Mouse (Mus musculus) bone marrow macrophage, adult 2 months (primary cell): ENCODE results near the gene Krt8. TPM values are rescaled to one million over a fixed set of nuclear protein-coding genes. Genes with fewer than 3 reads are reported as not detected.

Experiments
- H3K27ac ChIP-seq: 2 replicates; pipeline ENCODE4 v1.5.1; 2012; ENCODE audit warnings: low read depth, low read length; ENCODE audit not compliant: insufficient read depth
- H3K4me1 ChIP-seq: 2 replicates; pipeline ENCODE4 v1.6.1; 2012; ENCODE audit warnings: low read length; ENCODE audit not compliant: control insufficient read depth, insufficient read depth
- H3K4me3 ChIP-seq: 2 replicates; pipeline ENCODE4 v1.5.1; 2012; ENCODE audit warnings: mild to moderate bottlenecking, low read length, moderate library complexity; ENCODE audit not compliant: insufficient read depth
- CTCF ChIP-seq: IDR thresholded peaks from 2 replicates; pipeline ENCODE4 v1.5.1; 2012; ENCODE audit warnings: low read depth, mild to moderate bottlenecking, low read length, moderate library complexity
- POLR2A ChIP-seq: IDR thresholded peaks from 2 replicates; pipeline ENCODE4 v1.6.1; 2012; ENCODE audit warnings: mild to moderate bottlenecking, low read depth, low read length, borderline replicate concordance
- polyA plus RNA-seq: library from polyadenylated mRNA; stranded (reverse); fragments of >200 nt; gene quantifications from 2 replicates; pipeline ENCODE4 v1.2.4, GENCODE M21; 2012; ENCODE audit not compliant: missing spikeins, insufficient read depth, insufficient read length

Gene Krt8
- polyA plus RNA-seq, 1 experiment, result not detected

- TF ChIP-seq POLR2A (no peak), CTCF (no peak)
- Histone ChIP-seq H3K4me1 (no peaks in the 10 kb centered on the region), H3K27ac (no peak overlapping the region), H3K4me3 (no peak overlapping the region)
Measured at GRCm38 (mm10) chr15:101995484-101996236, 8.6 kb downstream of the Krt8 start.

DNA sequence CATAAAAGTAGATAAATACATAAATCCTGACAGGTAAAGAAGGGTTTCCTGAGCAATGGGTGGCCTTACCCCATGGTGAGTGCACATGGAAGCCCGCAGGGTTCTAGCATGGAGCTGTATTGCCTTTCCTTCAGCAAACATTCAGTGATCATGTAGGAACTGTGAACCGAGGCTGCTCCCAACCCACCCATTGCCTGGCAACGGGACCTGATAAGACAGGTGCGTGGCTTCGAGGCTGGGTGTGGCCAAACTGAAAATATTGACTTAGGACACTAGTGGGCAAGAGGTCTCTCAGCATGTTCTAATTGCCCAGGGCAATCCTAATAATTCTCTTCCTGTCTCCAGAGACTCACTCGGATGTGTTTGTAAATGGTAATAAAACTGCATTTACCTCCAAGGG lies 9.9 kb downstream of the Krt8 start:
- Histone ChIP-seq H3K4me3 (no peak overlapping the region), H3K27ac (no peak overlapping the region), H3K4me1 (no peaks in the 10 kb centered on the region)
- TF ChIP-seq CTCF (no peak), POLR2A (no peak)

GRCm38 (mm10) chr15:101990946-101991345 lies 13.3 kb downstream of the Krt8 start:
- no peak for TF ChIP-seq CTCF
- no peak for TF ChIP-seq POLR2A
- H3K4me1 ChIP-seq, result peaks cover 7% of the 10 kb centered on the region
- no peak overlapping the region for H3K4me3 ChIP-seq
- no peak overlapping the region for H3K27ac ChIP-seq

DNA sequence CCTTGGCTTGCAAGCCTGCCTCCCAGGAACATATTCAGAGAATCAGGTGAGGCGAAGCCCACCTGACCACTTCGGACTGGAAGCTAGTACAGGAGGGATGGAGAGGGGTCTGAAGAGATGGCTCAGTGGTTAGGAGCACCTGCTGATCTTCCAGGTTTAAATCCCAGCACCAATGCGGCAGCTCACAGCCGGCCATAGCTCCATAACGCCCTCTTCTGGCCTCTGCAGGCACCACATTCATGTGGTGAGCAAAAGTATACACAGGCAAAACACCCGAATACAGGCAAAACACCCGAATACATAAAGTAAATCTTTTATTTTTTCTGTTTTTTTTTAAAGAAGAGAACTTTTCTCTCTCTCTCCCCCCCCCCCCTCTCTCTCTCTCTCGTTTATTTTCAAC lies 15.6 kb downstream of the Krt8 start:
- TF ChIP-seq POLR2A, result no peak
- TF ChIP-seq CTCF, result 0 out of 2 replicates have a peak, but pooled peaks have one; percentile 25

DNA sequence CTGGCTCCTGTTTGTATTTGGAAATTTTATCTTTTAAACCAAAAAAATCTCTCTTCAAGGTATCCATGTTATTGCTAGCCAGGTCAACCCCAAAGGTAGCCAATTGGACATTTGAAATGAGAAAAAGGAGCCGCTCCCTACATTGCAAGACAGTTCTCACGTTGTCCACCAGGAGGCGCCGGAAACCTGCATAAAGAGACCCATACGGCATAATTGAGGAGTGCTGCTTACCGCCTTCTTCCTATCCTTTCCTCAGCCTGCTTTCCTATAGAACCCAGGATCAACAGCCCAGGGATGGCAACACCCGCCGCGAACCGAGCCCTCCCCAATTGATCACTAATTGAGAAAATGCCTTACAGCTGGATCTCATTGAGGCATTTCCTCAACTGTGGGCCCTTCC lies 16.2 kb downstream of the Krt8 start:
- peaks cover 13% of the 10 kb centered on the region for H3K4me1 ChIP-seq
- TF ChIP-seq CTCF (peak; percentile 97), POLR2A (no peak)
- H3K4me3 ChIP-seq, result no peak overlapping the region
- H3K27ac ChIP-seq, result no peak overlapping the region

More for the DNA sequence above, 15.6 kb downstream of the Krt8 start:
- H3K4me1 ChIP-seq, result peaks cover 7% of the 10 kb centered on the region
- no peak overlapping the region for H3K27ac ChIP-seq
- H3K4me3 ChIP-seq, result no peak overlapping the region

- Histone ChIP-seq H3K4me1 (peaks cover 28% of the 10 kb centered on the region), H3K4me3 (no peak overlapping the region), H3K27ac (no peak overlapping the region)
- TF ChIP-seq POLR2A (no peak), CTCF (no peak; the same call in 1 of the 2 replicates)
Measured at GRCm38 (mm10) chr15:101984746-101985145, 19.5 kb downstream of the Krt8 start.

DNA sequence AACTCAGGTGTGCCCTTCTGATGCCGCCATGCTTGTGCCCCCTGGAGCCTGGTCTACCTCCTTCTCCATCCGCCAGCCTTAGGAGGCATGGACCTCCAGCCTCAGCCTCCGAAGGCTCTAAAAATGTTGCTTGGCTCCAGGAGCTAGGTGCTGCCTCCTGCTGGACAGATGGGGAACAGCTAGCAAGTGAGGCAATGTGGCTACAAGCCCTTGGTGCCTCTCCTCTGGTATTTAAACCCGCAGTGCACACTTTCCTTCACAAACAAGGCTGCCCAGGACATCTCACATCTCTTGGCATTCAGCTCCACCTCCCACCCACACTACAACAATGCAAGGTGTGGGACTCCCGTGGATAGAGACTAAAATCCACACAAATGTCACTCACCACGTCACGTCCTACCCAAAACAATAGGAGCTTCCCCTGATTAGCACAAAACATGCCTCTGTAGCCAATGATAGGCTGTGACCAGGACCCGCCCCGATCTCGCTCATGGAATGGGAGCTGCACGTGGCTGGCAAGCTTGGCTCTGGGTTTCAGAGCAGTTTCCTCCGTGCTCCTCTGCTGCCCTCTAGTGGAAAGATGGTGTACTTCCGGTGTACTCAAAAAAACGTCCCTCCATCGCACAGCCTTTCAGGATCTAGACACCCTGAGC lies 20.2 kb downstream of the Krt8 start:
- TF ChIP-seq POLR2A (no peak), CTCF (peak; percentile 89)
- Histone ChIP-seq H3K4me3 (peak overlapping the region; percentile 54), H3K27ac (peak overlapping the region; percentile 57), H3K4me1 (peaks cover 28% of the 10 kb centered on the region)

DNA sequence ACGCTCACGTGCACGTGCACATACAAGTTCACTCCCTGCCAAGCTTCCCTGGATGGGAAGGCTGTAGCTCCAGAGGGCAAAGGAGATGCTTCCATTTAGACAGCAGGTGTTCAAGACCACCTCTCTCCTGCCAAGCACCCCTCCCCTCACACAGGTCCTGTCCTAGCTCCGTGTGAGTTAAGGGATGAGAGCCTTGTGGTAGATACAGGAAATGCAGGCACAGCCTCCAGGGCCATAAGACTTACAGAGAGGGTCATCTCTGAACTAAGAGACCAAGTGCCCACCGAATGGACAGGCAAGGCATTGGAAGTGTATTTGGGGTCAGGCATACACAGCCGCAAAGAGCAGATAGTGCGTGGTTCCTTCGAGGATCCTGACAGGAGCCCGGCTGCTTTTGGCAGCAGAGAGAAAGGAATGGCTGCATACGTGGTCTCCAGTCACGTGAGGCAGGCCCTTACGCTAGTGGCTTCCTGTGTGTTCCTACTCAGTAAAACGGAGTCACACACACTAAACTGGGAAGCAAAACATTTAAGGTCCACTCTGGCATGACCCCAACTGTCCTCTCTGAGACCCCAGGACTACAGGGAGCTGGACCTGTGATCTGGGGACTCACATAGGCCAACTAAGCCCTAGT lies 20.9 kb downstream of the Krt8 start:
- H3K27ac ChIP-seq, result 0 out of 2 replicates have a peak overlapping the region, but pooled peaks have one; percentile 57
- H3K4me3 ChIP-seq, result peak overlapping the region; percentile 54; the same call in 1 of the 2 replicates
- TF ChIP-seq CTCF (no peak), POLR2A (no peak)
- peaks cover 34% of the 10 kb centered on the region for H3K4me1 ChIP-seq

- Histone ChIP-seq H3K27ac (peak overlapping the region; percentile 77), H3K4me3 (no peak overlapping the region), H3K4me1 (peaks cover 51% of the 10 kb centered on the region)
- TF ChIP-seq POLR2A, result no peak
- TF ChIP-seq CTCF, result no peak
Measured at GRCm38 (mm10) chr15:101980849-101981248, 23.4 kb downstream of the Krt8 start.

- Histone ChIP-seq H3K4me3 (peak overlapping the region; percentile 25; the same call in 1 of the 2 replicates), H3K4me1 (peaks cover 57% of the 10 kb centered on the region)
Measured at GRCm38 (mm10) chr15:101977043-101977726, 27.1 kb downstream of the Krt8 start.

More at GRCm38 (mm10) chr15:101977043-101977726, 27.1 kb downstream of the Krt8 start:
- peak overlapping the region; percentile 37 for H3K27ac ChIP-seq
- TF ChIP-seq POLR2A (no peak), CTCF (no peak)
